Mouse (Mus musculus): ENCODE results near the gene Zfp334.

Zfp334 gene

GRCm38 (mm10) chr2:165376001-165376400 lies 12.1 kb downstream of the Zfp334 start:
- no peak for DNase-seq (ENCODE audit: low read depth, low spot score)

DNA sequence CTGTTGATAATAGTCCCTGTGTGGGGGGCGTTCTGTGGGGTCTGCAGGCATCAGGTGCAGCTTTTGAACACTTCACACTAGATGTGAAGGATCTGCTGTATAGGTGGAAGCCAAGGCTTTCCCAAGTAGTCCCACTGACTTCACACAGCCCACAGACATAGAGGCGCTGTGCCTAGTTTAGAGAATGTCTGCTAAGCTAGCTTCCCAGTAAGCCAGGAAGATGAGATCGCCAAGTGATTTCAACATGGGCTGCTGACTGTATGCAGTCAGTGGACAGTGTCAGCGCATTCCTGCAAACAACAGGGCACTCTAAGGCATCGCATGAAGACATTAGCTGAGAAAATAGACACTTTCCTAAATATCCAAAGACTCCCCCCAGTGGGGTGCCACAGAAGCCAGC lies 12.6 kb downstream of the Zfp334 start:
- DNase-seq (ENCODE audit: low read depth, low spot score): no peak

DNA sequence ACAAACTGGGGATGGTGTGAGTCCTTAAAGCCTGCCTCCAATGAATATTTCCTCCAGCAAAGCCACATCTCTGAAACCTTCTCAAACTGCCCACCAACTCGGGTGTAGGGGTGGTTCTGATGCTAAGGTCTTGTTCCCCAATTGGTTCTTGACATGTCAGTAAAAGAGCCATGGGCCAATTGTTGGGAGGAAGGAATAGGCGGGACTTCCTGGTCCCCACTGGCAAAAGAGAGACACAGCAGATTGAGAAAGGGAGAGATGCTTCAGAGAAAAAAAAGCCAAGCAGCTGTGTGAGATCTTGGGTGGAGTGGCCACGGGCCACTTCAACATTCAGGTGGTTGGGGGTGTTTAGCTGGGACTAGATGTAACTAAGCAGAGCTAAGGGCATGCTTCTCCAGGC lies 17.0 kb downstream of the Zfp334 start:
- no peak for DNase-seq (ENCODE audit: low read depth, low spot score)

GRCm38 (mm10) chr2:165370348-165370747 lies 17.7 kb downstream of the Zfp334 start:
- no peak for DNase-seq (ENCODE audit: low read depth, low spot score)

GRCm38 (mm10) chr2:165368496-165368895 lies 19.6 kb downstream of the Zfp334 start, which contains the start of gene Zfp663:
Zfp663 (minus strand) TSS chr2:165368729.
- DNase-seq (ENCODE audit: low read depth, low spot score): no peak

- no peak for DNase-seq (ENCODE audit: low read depth, low spot score)
Observed at GRCm38 (mm10) chr2:165367868-165368439, 20.1 kb downstream of the Zfp334 start.

DNA sequence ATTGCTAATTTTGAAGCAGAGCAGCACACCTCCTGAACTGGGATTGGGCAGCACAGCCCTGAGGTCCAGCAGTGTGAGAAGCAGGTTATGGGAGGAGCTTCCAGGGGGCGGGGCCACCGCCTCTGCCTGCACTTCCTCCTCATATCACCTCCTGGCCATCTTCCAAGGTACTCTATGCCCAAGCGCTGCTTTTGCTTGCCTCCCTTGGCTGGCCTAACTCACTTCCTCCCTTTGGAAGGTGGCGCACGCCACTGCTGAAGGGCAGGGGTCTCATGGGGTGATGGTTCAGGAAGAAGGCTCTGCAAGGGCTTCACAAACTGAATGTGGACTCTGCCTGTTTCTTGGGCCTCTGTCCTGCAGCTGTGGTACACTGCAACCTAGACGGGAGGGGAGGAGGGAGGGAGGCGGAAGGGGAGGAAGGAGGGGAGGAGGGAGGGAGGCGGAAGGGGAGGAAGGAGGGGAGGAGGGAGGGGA lies 21.0 kb downstream of the Zfp334 start:
- DNase-seq (ENCODE audit: low read depth, low spot score): no peak

GRCm38 (mm10) chr2:165364334-165365091 lies 23.5 kb downstream of the Zfp334 start:
- no peak for DNase-seq (ENCODE audit: low read depth, low spot score)

DNA sequence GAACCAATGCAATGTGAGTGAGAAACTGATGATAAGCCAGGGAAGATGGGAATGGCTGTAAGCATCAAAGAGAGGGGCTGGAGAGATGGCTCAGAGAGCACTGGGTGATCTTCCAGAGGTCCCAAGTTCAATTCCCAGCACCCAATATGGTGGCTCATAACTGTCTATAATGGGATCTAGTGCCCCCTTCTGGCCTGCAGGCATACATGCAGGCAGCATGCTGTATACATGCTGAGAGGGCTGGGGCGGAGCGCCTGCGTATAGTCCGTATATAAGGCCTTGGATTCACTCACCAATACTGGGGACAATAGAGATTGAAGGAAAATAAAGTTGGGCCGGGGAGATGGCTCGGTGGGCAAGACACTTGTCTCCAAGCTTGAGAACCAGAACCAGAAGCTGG lies 24.8 kb downstream of the Zfp334 start:
- DNase-seq (ENCODE audit: low read depth, low spot score): no peak

DNA sequence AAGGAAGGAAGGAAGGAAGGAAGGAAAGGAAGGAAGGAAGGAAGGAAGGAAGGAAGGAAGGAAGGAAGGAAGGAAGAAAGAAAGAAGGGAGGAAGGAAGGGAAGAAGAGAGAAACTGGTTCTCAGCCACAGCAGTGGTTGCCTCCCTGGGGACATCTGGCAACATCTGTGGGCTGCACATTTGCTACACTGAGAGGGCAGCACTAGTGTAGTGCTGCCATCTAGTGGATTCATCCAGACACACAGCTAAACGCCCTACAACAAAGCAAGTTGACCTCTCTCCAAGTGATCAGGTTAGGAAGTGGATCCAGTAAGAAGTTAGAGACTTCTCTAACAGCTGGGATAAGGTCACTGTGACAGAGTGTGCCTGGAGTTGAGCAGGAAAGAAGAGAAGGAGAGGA lies 27.2 kb downstream of the Zfp334 start:
- DNase-seq (ENCODE audit: low read depth, low spot score): no peak

- DNase-seq (ENCODE audit: low read depth, low spot score): peak; percentile 62
Observed at GRCm38 (mm10) chr2:165351828-165352513, 36.1 kb downstream of the Zfp334 start.

- DNase-seq (ENCODE audit: low read depth, low spot score): no peak
Observed at GRCm38 (mm10) chr2:165349466-165349865, 38.6 kb downstream of the Zfp334 start.

GRCm38 (mm10) chr2:165346180-165346579 lies 41.9 kb downstream of the Zfp334 start:
- no peak for DNase-seq (ENCODE audit: low read depth, low spot score)

DNA sequence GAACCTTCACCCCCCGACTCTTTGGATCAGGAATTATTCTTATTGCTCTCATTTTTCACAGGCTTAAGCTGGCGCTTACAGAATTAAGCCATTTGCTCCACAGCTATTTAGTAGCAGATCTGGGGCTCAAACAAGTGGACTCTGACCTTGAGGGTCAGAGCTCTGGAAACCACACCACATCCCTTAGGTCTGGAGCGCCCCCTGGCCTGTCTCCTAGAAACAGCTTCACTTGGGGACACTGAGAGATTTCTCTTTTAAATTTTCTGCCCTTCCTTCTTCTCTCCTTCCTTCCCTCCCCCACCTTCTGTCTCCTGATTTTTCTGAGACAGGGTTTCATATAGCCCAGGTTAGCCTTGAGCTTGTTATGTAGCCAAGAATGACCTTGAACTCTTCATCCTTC lies 50.9 kb downstream of the Zfp334 start:
- no peak for DNase-seq (ENCODE audit: low read depth, low spot score)

- no peak for DNase-seq (ENCODE audit: low read depth, low spot score)
Observed at GRCm38 (mm10) chr2:165332610-165333210, 55.3 kb downstream of the Zfp334 start.

DNA sequence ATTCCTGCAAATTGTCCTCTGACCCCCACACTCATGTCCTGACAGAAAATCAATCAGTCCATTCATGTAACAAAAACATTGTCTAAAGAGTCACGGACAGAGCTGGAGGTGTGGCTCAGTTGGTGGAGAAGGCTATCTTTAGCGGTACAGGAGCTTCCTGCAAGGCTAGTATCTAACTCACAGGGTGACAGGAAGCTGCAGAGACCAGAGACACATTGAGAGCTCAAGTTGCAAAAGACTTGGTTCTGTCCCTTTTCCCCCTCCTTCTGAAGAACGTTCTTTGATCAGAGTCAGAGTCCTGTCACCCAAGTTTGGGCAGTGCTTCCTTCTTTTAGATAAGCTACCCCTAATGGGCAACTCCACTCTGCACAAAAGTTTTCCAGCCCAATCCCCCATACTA lies 58.4 kb downstream of the Zfp334 start:
- DNase-seq (ENCODE audit: low read depth, low spot score): no peak

GRCm38 (mm10) chr2:165328746-165329145 lies 59.3 kb downstream of the Zfp334 start:
- DNase-seq (ENCODE audit: low read depth, low spot score): no peak

GRCm38 (mm10) chr2:165327386-165327785 lies 60.7 kb downstream of the Zfp334 start:
- no peak for DNase-seq (ENCODE audit: low read depth, low spot score)

DNA sequence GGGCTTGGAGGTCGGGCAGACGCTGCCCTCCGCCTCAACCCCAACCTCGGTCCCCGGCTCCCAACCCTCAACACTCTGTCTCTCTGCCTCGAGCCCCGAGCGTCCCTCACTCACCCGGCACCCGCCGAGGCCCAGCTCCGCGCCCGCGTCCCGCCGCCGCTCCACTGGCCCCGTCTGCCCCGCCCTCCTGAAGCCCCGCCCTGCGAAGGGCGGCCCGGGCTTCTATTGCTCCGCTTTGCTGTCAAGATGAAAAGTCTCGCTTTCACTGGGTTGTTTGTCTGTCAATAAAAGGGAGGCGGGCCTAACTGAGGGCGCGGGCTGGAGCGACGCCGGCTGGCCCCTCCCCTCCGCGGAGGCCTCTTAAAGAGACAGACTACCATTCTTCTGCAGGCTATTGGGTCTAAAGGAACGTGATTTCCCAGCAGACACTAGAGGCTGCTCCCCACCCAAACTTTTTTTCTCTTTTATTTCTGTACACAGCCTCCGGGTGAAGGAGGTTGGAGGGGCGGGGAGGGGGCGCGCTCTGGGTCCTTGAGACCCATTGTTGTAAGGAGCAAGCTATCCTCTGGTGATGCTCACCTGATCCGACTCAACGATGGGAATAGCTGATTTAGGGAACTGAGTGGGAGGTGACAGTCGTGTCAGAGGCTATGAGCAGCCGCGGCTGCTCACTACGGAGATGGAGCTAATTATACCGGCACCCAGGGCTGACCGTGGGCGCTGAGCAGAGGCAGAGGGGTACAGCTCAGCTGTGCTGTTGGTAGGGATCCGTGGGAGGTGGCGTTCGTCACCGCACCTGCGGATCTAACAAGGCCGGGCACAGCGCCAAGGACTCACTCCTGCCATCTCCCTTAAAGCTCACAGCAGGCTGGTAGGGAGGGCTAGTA lies 61.5 kb downstream of the Zfp334 start, which contains the start of gene Elmo2:
Gene Elmo2 (minus strand): TSS at position 176 of the 887 bp plus-strand sequence.
- DNase-seq (ENCODE audit: low read depth, low spot score): peak; percentile 98

DNA sequence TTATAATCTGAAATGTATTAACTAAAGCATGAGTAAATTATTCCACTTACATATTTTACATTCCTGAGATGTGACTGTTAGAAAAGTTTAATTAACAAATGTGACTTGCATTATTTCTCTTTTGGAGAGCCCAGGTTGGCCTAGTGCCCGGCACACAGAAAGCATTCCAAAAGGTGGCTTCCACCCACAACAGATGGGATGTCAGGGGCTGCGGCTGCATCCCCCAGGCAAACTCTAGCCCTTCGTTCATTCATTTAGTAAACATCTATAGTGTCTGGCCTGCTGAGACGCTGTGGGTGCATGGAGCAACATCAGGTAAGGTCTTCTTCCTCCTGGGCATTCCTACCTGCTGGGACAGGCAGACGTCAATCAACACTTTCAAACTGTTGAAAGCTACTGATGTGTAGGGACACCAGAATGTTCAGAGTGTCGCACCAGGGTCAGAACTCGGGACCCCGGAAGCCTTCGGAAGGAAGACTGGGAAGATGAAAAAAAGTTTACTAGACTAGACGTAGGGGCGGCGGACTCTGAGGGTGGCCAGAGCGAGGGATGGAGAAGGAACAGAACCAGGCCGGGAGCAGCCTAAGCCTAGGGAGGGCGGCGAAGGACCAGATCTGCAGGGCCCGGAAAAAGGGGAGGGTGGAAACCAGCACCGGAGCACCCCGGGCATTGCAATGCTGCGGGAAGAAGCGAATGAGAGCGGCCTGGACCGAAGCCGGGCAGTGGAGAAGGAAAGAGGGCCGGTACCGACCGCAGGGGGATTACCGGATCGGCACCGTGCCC lies 62.3 kb downstream of the Zfp334 start:
- DNase-seq (ENCODE audit: low read depth, low spot score): no peak
